Mouse (Mus musculus) ES-Bruce4 (cell line): ENCODE measurements around the gene Bri3.

Experiments
- CTCF ChIP-seq: IDR thresholded peaks from one replicate; pipeline ENCODE4 v1.8.1; 2011; ENCODE audit warnings: low read depth, low read length
- EP300 ChIP-seq: IDR thresholded peaks from 2 replicates; pipeline ENCODE4 v1.6.1; 2011; ENCODE audit warnings: low read depth, low read length; ENCODE audit not compliant: insufficient read depth
- POLR2A ChIP-seq: IDR thresholded peaks from one replicate; pipeline ENCODE4 v1.8.1; 2011; ENCODE audit warnings: low read length; ENCODE audit not compliant: insufficient read depth

GRCm38 (mm10) chr5:144368661-144369205, 124.5 kb downstream of the Bri3 start:
- TF ChIP-seq POLR2A (no peak), CTCF (no peak), EP300 (no peak)
